Mouse (Mus musculus): Measurements from ENCODE around the gene Syk.

Syk gene

GRCm38 (mm10) chr13:52582878-52583661 lies at the start of gene Syk:
TSS of gene Syk (plus strand) at chr13:52583173.
- DNase-seq (ENCODE audit: low spot score) = no peak

- DNase-seq (ENCODE audit: low spot score) = no peak
Measured at GRCm38 (mm10) chr13:52533644-52534043, 49.3 kb upstream of the Syk start.

- no peak for DNase-seq (ENCODE audit: low spot score)
Measured at GRCm38 (mm10) chr13:52535542-52535941, 47.4 kb upstream of the Syk start.

- DNase-seq (ENCODE audit: low spot score) = no peak
Measured at GRCm38 (mm10) chr13:52537754-52538587, 45.0 kb upstream of the Syk start.

- no peak for DNase-seq (ENCODE audit: low spot score)
Measured at GRCm38 (mm10) chr13:52538588-52539116, 44.3 kb upstream of the Syk start.

- DNase-seq (ENCODE audit: low spot score) = no peak
Measured at GRCm38 (mm10) chr13:52539461-52539860, 43.5 kb upstream of the Syk start.

GRCm38 (mm10) chr13:52541385-52542035 lies 41.5 kb upstream of the Syk start:
- DNase-seq (ENCODE audit: low spot score) = no peak

- DNase-seq (ENCODE audit: low spot score) = no peak
Measured at GRCm38 (mm10) chr13:52542036-52542526, 40.9 kb upstream of the Syk start.

GRCm38 (mm10) chr13:52542636-52543035 lies 40.3 kb upstream of the Syk start:
- DNase-seq (ENCODE audit: low spot score) = no peak

- DNase-seq (ENCODE audit: low spot score) = no peak
Measured at GRCm38 (mm10) chr13:52546288-52546687, 36.7 kb upstream of the Syk start.

- DNase-seq (ENCODE audit: low spot score) = no peak
Measured at GRCm38 (mm10) chr13:52550690-52551193, 32.2 kb upstream of the Syk start.

- DNase-seq (ENCODE audit: low spot score) = no peak
Measured at GRCm38 (mm10) chr13:52551275-52551674, 31.7 kb upstream of the Syk start.

- DNase-seq (ENCODE audit: low spot score) = no peak
Measured at GRCm38 (mm10) chr13:52552822-52553477, 30.0 kb upstream of the Syk start.

- DNase-seq (ENCODE audit: low spot score) = no peak
Measured at GRCm38 (mm10) chr13:52554722-52555121, 28.3 kb upstream of the Syk start.

GRCm38 (mm10) chr13:52557421-52557820 lies 25.6 kb upstream of the Syk start:
- DNase-seq (ENCODE audit: low spot score) = no peak

- no peak for DNase-seq (ENCODE audit: low spot score)
Measured at GRCm38 (mm10) chr13:52561367-52562165, 21.4 kb upstream of the Syk start.

- DNase-seq (ENCODE audit: low spot score) = no peak
Measured at GRCm38 (mm10) chr13:52562166-52562571, 20.8 kb upstream of the Syk start.

GRCm38 (mm10) chr13:52565103-52565739 lies 17.8 kb upstream of the Syk start:
- DNase-seq (ENCODE audit: low spot score) = no peak

- no peak for DNase-seq (ENCODE audit: low spot score)
Measured at GRCm38 (mm10) chr13:52566188-52566760, 16.7 kb upstream of the Syk start.

- no peak for DNase-seq (ENCODE audit: low spot score)
Measured at GRCm38 (mm10) chr13:52566777-52567176, 16.2 kb upstream of the Syk start.
